Mouse (Mus musculus): Measurements from ENCODE around the gene Enox1. TPM values are rescaled to one million over a fixed set of nuclear protein-coding genes. Genes with fewer than 3 reads are reported as not detected.

The Enox1 gene
- total RNA-seq, 1 experiment: 25.3 TPM

GRCm38 (mm10) chr14:77580937-77581270 is 424.3 kb downstream of the Enox1 start:
- Histone ChIP-seq H3K4me1 (ENCODE audit: control insufficient read depth in 2 of 2, insufficient read depth in 2 of 2, low read length in 2 of 2, poor library complexity in 1 of 2) (peaks cover 7 to 15% of the 10 kb centered on the region in 2 experiments; a peak in 3 of 4 replicates), H3K36me3 (ENCODE audit: control insufficient read depth, insufficient read depth, low read length, poor library complexity, severe bottlenecking) (peaks cover 38% of the 10 kb centered on the region), H3K9ac (ENCODE audit: insufficient read depth, low read depth, low read length, poor library complexity, severe bottlenecking) (no peak overlapping the region), H3K27ac (ENCODE audit: insufficient read depth, low read depth, low read length, poor library complexity, severe bottlenecking) (no peak overlapping the region), H3K9me3 (ENCODE audit: control insufficient read depth, insufficient read depth, low read depth, low read length) (no peaks in the 10 kb centered on the region), H3K4me3 (ENCODE audit: insufficient read depth in 1 of 2, low read depth in 1 of 2, low read length in 2 of 2, poor library complexity in 1 of 2, severe bottlenecking in 1 of 2) (no peak overlapping the region)
- in situ Hi-C loops (cut with MboI; ENCODE audit: low sequenced_read_pairs in 2 of 2, unreplicated experiment in 2 of 2): loop anchor here in 1 of 2 experiments (10.0 kb wide), 1 partner anchor 64 kb away; no protein-coding TSS in a partner anchor
- TF ChIP-seq HCFC1 (IDR thresholded peaks at IDR 0.05; ENCODE audit: borderline replicate concordance, insufficient read depth, low read length) (no peak), MAFK (IDR thresholded peaks at IDR 0.05; ENCODE audit: insufficient read depth, low read depth, low read length) (no peak), CHD2 (IDR thresholded peaks at IDR 0.05; ENCODE audit: low read depth, low read length) (no peak), ZC3H11A (IDR thresholded peaks at IDR 0.05; ENCODE audit: borderline replicate concordance, low read depth, low read length) (no peak), ZNF384 (IDR thresholded peaks at IDR 0.05; ENCODE audit: low read depth, low read length) (no peak)
- no peak for DNase-seq (ENCODE audit: low read depth, low spot score)

- no peak for TF ChIP-seq ZC3H11A (IDR thresholded peaks at IDR 0.05; ENCODE audit: borderline replicate concordance, low read depth, low read length)
- TF ChIP-seq ZNF384 (IDR thresholded peaks at IDR 0.05; ENCODE audit: low read depth, low read length): no peak
- no peak for TF ChIP-seq CHD2 (IDR thresholded peaks at IDR 0.05; ENCODE audit: low read depth, low read length)
- no peak for TF ChIP-seq MAFK (IDR thresholded peaks at IDR 0.05; ENCODE audit: insufficient read depth, low read depth, low read length)
- TF ChIP-seq HCFC1 (IDR thresholded peaks at IDR 0.05; ENCODE audit: borderline replicate concordance, insufficient read depth, low read length): no peak
- no peak for DNase-seq (ENCODE audit: low read depth, low spot score)
- no peak overlapping the region for H3K9ac ChIP-seq (ENCODE audit: insufficient read depth, low read depth, low read length, poor library complexity, severe bottlenecking)
- H3K4me3 ChIP-seq (ENCODE audit: insufficient read depth in 1 of 2, low read depth in 1 of 2, low read length in 2 of 2, poor library complexity in 1 of 2, severe bottlenecking in 1 of 2): no peak overlapping the region
- no peaks in the 10 kb centered on the region for H3K9me3 ChIP-seq (ENCODE audit: control insufficient read depth, insufficient read depth, low read depth, low read length)
- peaks cover 7 to 15% of the 10 kb centered on the region in 2 experiments; a peak in 3 of 4 replicates for H3K4me1 ChIP-seq (ENCODE audit: control insufficient read depth in 2 of 2, insufficient read depth in 2 of 2, low read length in 2 of 2, poor library complexity in 1 of 2)
- H3K27ac ChIP-seq (ENCODE audit: insufficient read depth, low read depth, low read length, poor library complexity, severe bottlenecking): no peak overlapping the region
- in situ Hi-C loops (cut with MboI; ENCODE audit: low sequenced_read_pairs in 2 of 2, unreplicated experiment in 2 of 2): loop anchor here in 1 of 2 experiments (10.0 kb wide), 1 partner anchor 63 kb away; no protein-coding TSS in a partner anchor
- peaks cover 42% of the 10 kb centered on the region for H3K36me3 ChIP-seq (ENCODE audit: control insufficient read depth, insufficient read depth, low read length, poor library complexity, severe bottlenecking)
Measured at GRCm38 (mm10) chr14:77581616-77582015, 425.1 kb downstream of the Enox1 start.

- H3K4me1 ChIP-seq (ENCODE audit: control insufficient read depth in 2 of 2, insufficient read depth in 2 of 2, low read length in 2 of 2, poor library complexity in 1 of 2): peaks cover 7 to 13% of the 10 kb centered on the region in 2 experiments; a peak in 3 of 4 replicates
- DNase-seq (ENCODE audit: low read depth, low spot score): no peak
Measured at GRCm38 (mm10) chr14:77584426-77584825, 427.9 kb downstream of the Enox1 start.

GRCm38 (mm10) chr14:77585031-77585800 is 428.7 kb downstream of the Enox1 start:
- Histone ChIP-seq H3K27ac (ENCODE audit: insufficient read depth, low read depth, low read length, poor library complexity, severe bottlenecking) (no peak overlapping the region), H3K9ac (ENCODE audit: insufficient read depth, low read depth, low read length, poor library complexity, severe bottlenecking) (no peak overlapping the region), H3K36me3 (ENCODE audit: control insufficient read depth, insufficient read depth, low read length, poor library complexity, severe bottlenecking) (peaks cover 34% of the 10 kb centered on the region), H3K4me3 (ENCODE audit: insufficient read depth in 1 of 2, low read depth in 1 of 2, low read length in 2 of 2, poor library complexity in 1 of 2, severe bottlenecking in 1 of 2) (no peak overlapping the region), H3K4me1 (ENCODE audit: control insufficient read depth in 2 of 2, insufficient read depth in 2 of 2, low read length in 2 of 2, poor library complexity in 1 of 2) (peaks cover 6% of the 10 kb centered on the region in 2 experiments; a peak in 2 of 4 replicates), H3K9me3 (ENCODE audit: control insufficient read depth, insufficient read depth, low read depth, low read length) (no peaks in the 10 kb centered on the region)
- in situ Hi-C loops (cut with MboI; ENCODE audit: low sequenced_read_pairs in 2 of 2, unreplicated experiment in 2 of 2): loop anchor here in 1 of 2 experiments (10.0 kb wide), 1 partner anchor 60 kb away; no protein-coding TSS in a partner anchor
- TF ChIP-seq ZC3H11A (IDR thresholded peaks at IDR 0.05; ENCODE audit: borderline replicate concordance, low read depth, low read length) (no peak), HCFC1 (IDR thresholded peaks at IDR 0.05; ENCODE audit: borderline replicate concordance, insufficient read depth, low read length) (no peak), MAFK (IDR thresholded peaks at IDR 0.05; ENCODE audit: insufficient read depth, low read depth, low read length) (no peak), ZNF384 (IDR thresholded peaks at IDR 0.05; ENCODE audit: low read depth, low read length) (no peak), CHD2 (IDR thresholded peaks at IDR 0.05; ENCODE audit: low read depth, low read length) (no peak)
- no peak for DNase-seq (ENCODE audit: low read depth, low spot score)

More at GRCm38 (mm10) chr14:77584426-77584825, 427.9 kb downstream of the Enox1 start:
- Histone ChIP-seq H3K36me3 (ENCODE audit: control insufficient read depth, insufficient read depth, low read length, poor library complexity, severe bottlenecking) (peaks cover 35% of the 10 kb centered on the region), H3K4me3 (ENCODE audit: insufficient read depth in 1 of 2, low read depth in 1 of 2, low read length in 2 of 2, poor library complexity in 1 of 2, severe bottlenecking in 1 of 2) (no peak overlapping the region), H3K9me3 (ENCODE audit: control insufficient read depth, insufficient read depth, low read depth, low read length) (no peaks in the 10 kb centered on the region), H3K9ac (ENCODE audit: insufficient read depth, low read depth, low read length, poor library complexity, severe bottlenecking) (no peak overlapping the region), H3K27ac (ENCODE audit: insufficient read depth, low read depth, low read length, poor library complexity, severe bottlenecking) (no peak overlapping the region)
- TF ChIP-seq HCFC1 (IDR thresholded peaks at IDR 0.05; ENCODE audit: borderline replicate concordance, insufficient read depth, low read length) (no peak), ZC3H11A (IDR thresholded peaks at IDR 0.05; ENCODE audit: borderline replicate concordance, low read depth, low read length) (no peak), MAFK (IDR thresholded peaks at IDR 0.05; ENCODE audit: insufficient read depth, low read depth, low read length) (no peak), ZNF384 (IDR thresholded peaks at IDR 0.05; ENCODE audit: low read depth, low read length) (no peak), CHD2 (IDR thresholded peaks at IDR 0.05; ENCODE audit: low read depth, low read length) (no peak)
- in situ Hi-C loops (cut with MboI; ENCODE audit: low sequenced_read_pairs in 2 of 2, unreplicated experiment in 2 of 2): loop anchor here in 1 of 2 experiments (10.0 kb wide), 1 partner anchor 60 kb away; no protein-coding TSS in a partner anchor
